Mouse (Mus musculus): ENCODE measurements around the gene Inf2. TPM values are rescaled to one million over a fixed set of nuclear protein-coding genes. Genes with fewer than 3 reads are reported as not detected.

Inf2 gene
- total and polyA plus RNA-seq, 3 experiments = 13.9 to 131 (median 36.6) TPM

DNA sequence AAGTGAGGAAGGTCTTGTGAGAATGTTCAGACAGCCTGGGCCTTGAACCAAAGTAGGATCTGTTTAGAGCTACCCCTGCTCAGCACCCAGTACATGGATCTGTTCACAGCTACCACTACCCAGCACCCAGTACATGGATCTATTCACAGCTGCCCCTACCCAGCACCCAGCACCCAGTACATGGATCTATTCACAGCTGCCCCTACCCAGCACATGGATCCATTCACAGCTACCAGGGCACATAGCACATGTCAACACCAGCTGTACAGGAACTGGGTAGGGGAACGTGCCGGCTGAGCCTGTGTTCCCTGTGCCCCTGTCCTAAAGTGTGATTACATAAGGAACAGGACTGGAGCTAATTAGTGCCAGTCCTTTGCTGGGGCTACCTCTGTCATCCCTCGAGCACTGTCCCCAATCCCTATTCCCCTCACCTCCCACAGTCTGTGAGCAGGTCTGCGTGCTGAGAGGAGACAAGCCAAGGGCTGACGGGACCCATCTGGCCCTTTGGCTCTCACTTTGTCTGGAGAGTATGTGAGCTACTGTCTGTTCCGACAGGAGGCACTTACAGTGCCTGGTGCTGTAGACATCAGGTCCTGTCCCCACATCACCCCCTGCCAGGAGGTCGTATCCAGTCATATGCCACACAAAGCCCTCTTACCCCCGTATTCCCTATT, 2.1 kb downstream of the Inf2 start:
- in situ Hi-C loops (cut with MboI; ENCODE audit: low pct_ligation_motif_present, low pct_unique_long_range_greater_than_20kb, low sequenced_read_pairs) (no loop called here), dilution Hi-C loops (cut with MboI; ENCODE audit: extremely low pct_ligation_motif_present, extremely low pct_unique_long_range_greater_than_20kb, low sequenced_read_pairs) (no loop called here)
- Histone ChIP-seq H3K27me3 (replicated peaks) (no peaks in the 10 kb centered on the region), H3K27ac (ENCODE audit: insufficient read depth, low read depth) (peak overlapping the region; percentile 9), H3K9ac (ENCODE audit: insufficient read depth, low read depth) (no peak overlapping the region; the same call in 1 of the 2 replicates), H3K4me3 (replicated peaks in 1 of 3; ENCODE audit: low read depth in 2 of 3, low read length in 2 of 3, poor library complexity in 1 of 3) (peak overlapping the region; percentile 82 to 91 (median 83)), H3K9me3 (replicated peaks; ENCODE audit: low read length) (no peaks in the 10 kb centered on the region), H3K4me1 (ENCODE audit: control insufficient read depth in 1 of 2, insufficient read depth in 2 of 2) (peaks cover 67 to 71% of the 10 kb centered on the region in 2 experiments), H3K79me2 (replicated peaks; ENCODE audit: control insufficient read depth, extremely low read depth, insufficient read depth, poor library complexity, severe bottlenecking) (peaks cover 58% of the 10 kb centered on the region), H3K36me3 (replicated peaks in 1 of 2; ENCODE audit: control insufficient read depth in 1 of 2, insufficient read depth in 1 of 2, low read length in 1 of 2) (peaks cover 0 to 55% of the 10 kb centered on the region in 2 experiments), H3K4me2 (ENCODE audit: insufficient read depth, low read depth, poor library complexity, severe bottlenecking) (peak overlapping the region; percentile 80)
- no peak for DNase-seq (ENCODE audit: extremely low read depth)
- TF ChIP-seq SIN3A (IDR thresholded peaks at IDR 0.05; ENCODE audit: low read length) = peak; percentile 44; the same call in 1 of the 2 replicates
- 0 out of 2 replicates have a peak, but pooled peaks have one; percentile 17 for TF ChIP-seq MXI1 (IDR thresholded peaks at IDR 0.05; ENCODE audit: low read depth, low read length)
- TF ChIP-seq BHLHE40 (IDR thresholded peaks at IDR 0.05; ENCODE audit: low read depth, low read length) = peak; percentile 47
- TF ChIP-seq ZC3H11A (IDR thresholded peaks at IDR 0.05; ENCODE audit: low read depth, low read length) = no peak

DNA sequence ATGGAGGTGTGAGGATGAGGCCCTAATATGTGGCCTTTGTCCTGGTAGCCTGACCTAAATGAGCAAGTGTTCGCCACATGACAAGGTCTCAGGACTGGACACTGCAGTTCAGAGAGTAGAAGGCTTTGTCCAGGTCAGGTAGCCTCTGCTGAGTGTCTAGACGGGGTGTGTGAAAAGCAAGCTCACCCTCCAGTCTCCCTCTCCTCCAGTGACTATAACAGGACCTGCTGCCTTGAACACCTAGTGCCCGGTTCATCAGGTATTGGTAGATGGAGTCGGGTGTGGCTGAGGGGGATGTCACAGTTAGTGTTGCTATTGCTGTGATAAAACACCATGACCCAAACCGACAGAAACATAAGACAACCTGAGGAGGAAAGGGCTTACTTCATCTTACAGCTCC, 2.7 kb downstream of the Inf2 start:
- no peak for TF ChIP-seq ZKSCAN1 (IDR thresholded peaks at IDR 0.05; ENCODE audit: borderline replicate concordance, low read depth, low read length)
- no peak for TF ChIP-seq UBTF (IDR thresholded peaks at IDR 0.05; ENCODE audit: low read depth, low read length)
- TF ChIP-seq MAFK (IDR thresholded peaks at IDR 0.05; ENCODE audit: insufficient replicate concordance, low read length) = no peak
- TF ChIP-seq GABPA (IDR thresholded peaks at IDR 0.05; ENCODE audit: insufficient replicate concordance, low read depth, low read length) = no peak
- TF ChIP-seq MAZ (IDR thresholded peaks at IDR 0.05; ENCODE audit: low read depth, low read length) = no peak
- TF ChIP-seq ETS1 (conservative IDR thresholded peaks at IDR 0.05; ENCODE audit: low read depth, low read length) = no peak
- TF ChIP-seq PAX5 (IDR thresholded peaks at IDR 0.05; ENCODE audit: low read length) = no peak
- TF ChIP-seq MYC (IDR thresholded peaks at IDR 0.05; ENCODE audit: low read depth, low read length) = no peak
- no peak for TF ChIP-seq ZMIZ1 (IDR thresholded peaks at IDR 0.05; ENCODE audit: low read depth, low read length)
- TF ChIP-seq NELFE (IDR thresholded peaks at IDR 0.05; ENCODE audit: low read depth, low read length) = no peak
- TF ChIP-seq KAT2A (IDR thresholded peaks at IDR 0.05; ENCODE audit: insufficient replicate concordance, low read length) = no peak
- peak overlapping the region; percentile 80; the same call in 1 of the 2 replicates for H3K4me2 ChIP-seq (ENCODE audit: insufficient read depth, low read depth, poor library complexity, severe bottlenecking)
- peak overlapping the region; percentile 9; the same call in 1 of the 2 replicates for H3K27ac ChIP-seq (ENCODE audit: insufficient read depth, low read depth)
- H3K4me1 ChIP-seq (ENCODE audit: control insufficient read depth in 1 of 2, insufficient read depth in 2 of 2) = peaks cover 67 to 69% of the 10 kb centered on the region in 2 experiments
- H3K36me3 ChIP-seq (replicated peaks in 1 of 2; ENCODE audit: control insufficient read depth in 1 of 2, insufficient read depth in 1 of 2, low read length in 1 of 2) = peaks cover 0 to 60% of the 10 kb centered on the region in 2 experiments
- H3K4me3 ChIP-seq (replicated peaks in 1 of 3; ENCODE audit: low read depth in 2 of 3, low read length in 2 of 3, poor library complexity in 1 of 3) = peak overlapping the region; percentile 0 to 91 (median 82)
- H3K27me3 ChIP-seq (replicated peaks) = no peaks in the 10 kb centered on the region
- dilution Hi-C loops (cut with MboI; ENCODE audit: extremely low pct_ligation_motif_present, extremely low pct_unique_long_range_greater_than_20kb, low sequenced_read_pairs) = no loop called here
- H3K9ac ChIP-seq (ENCODE audit: insufficient read depth, low read depth) = no peak overlapping the region; the same call in 1 of the 2 replicates
- DNase-seq (ENCODE audit: extremely low read depth) = no peak
- in situ Hi-C loops (cut with MboI; ENCODE audit: low pct_ligation_motif_present, low pct_unique_long_range_greater_than_20kb, low sequenced_read_pairs) = no loop called here
- H3K9me3 ChIP-seq (replicated peaks; ENCODE audit: low read length) = no peaks in the 10 kb centered on the region
- H3K79me2 ChIP-seq (replicated peaks; ENCODE audit: control insufficient read depth, extremely low read depth, insufficient read depth, poor library complexity, severe bottlenecking) = peaks cover 63% of the 10 kb centered on the region

Measured in CH12.LX (cell line).